Mouse (Mus musculus) colon, adult 2 months (tissue): ENCODE data around the gene Olfr1359. TPM values are rescaled to one million over a fixed set of nuclear protein-coding genes. Genes with fewer than 3 reads are reported as not detected.

Experiments used
- polyA plus RNA-seq: library from polyadenylated mRNA; depleted of rRNA; stranded (reverse); fragments of >200 nt; gene quantifications from 2 replicates; pipeline ENCODE4 v1.2.3, GENCODE M21; 2012; rRNA removed

Gene Olfr1359
- polyA plus RNA-seq = not detected in 2 replicates

DNA sequence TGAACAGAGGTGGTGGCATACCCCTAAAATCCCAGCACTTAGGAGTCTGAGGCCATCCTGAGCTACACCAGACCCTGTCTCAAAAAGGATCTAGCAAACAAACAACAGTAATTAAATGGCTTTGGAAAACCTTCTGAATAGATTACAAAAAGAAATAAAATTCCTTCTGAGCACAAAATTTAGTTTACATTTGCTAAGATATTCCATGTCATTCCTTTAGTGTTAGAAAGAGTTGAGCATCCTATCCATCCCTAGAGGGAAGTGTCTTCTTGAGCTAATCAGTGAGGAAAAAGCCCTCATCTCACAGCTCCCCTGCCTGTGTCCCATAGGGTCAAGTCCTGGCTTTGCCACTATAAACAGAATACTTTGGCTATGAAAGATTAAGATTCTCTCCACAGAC, at the start of gene Olfr1359:
TSS of gene Olfr1359 (plus strand) at position 301 of the 400 bp plus-strand sequence.

DNA sequence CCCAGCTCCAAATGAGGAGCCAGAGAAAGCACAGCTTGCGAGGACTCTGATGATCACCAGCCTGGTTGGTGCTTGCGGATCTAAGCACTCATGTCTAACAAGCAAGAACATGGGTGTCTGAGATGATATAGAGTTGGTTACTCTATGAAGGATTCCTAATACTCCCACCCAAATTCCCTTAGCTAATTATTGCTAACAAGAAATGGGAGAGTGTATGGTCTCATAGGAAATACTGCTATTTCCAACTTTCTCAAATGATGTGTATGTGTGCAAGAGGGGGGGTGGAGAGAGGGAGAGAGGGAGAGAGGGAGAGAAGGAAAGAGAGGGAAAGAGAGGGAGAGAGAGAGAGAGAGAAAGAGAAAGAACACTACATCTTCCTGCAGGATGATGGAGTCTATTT, 34.6 kb upstream of the Olfr1359 start, which contains the start of gene Olfr1361:
TSS of gene Olfr1361 (minus strand) at position 101 of the 400 bp plus-strand sequence.

DNA sequence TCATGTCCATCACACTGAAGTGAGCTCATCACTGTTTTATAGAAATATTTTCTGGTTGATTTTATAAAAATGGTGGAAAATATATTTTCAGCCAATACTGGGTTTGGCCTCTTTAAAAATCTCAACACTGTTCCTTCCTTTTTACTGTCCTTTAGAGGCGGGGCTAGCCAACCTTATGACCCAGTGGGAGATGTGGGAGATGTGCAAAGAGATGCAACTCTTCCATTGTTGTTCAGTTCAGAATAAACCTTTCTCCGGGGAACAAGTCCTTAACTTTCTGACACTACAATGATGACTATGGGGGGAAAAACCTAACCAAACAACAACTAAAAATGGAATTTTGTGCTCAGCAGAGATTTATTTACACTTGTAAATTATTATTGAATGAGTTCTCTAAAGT, 20.6 kb upstream of the Olfr1359 start, which contains the start of gene Olfr1360:
TSS of gene Olfr1360 (minus strand) at position 101 of the 400 bp plus-strand sequence.

DNA sequence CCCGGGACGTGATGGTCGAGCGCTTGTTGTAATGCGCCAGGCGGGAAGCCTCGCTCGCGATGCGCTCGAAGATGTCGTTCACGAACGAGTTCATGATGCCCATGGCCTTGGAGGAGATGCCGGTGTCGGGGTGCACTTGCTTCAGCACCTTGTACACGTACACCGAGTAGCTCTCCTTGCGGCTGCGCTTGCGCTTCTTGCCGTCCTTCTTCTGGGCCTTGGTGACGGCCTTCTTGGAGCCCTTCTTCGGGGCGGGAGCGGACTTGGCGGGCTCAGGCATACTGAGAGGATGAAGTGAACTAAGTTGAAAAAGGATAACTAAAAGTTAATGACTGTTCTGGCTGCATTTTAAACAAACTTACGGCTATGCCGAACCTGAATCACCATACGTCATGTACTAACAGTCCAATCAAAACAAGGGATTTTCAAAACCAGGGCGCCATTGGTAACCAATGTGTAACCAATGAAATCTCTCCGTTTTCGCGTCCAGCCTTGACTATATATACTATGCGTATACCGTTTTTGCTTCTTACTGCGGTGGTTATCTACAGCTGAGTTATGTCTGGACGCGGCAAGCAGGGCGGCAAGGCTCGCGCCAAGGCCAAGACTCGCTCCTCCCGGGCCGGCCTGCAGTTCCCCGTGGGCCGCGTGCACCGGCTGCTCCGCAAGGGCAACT, 18.1 kb downstream of the Olfr1359 start, which contains the start of the genes Hist1h2bl and Hist1h2ai:
TSS of gene Hist1h2bl (minus strand) at position 280 of the 676 bp plus-strand sequence.
TSS of gene Hist1h2ai (plus strand) at position 559 of the 676 bp plus-strand sequence.

DNA sequence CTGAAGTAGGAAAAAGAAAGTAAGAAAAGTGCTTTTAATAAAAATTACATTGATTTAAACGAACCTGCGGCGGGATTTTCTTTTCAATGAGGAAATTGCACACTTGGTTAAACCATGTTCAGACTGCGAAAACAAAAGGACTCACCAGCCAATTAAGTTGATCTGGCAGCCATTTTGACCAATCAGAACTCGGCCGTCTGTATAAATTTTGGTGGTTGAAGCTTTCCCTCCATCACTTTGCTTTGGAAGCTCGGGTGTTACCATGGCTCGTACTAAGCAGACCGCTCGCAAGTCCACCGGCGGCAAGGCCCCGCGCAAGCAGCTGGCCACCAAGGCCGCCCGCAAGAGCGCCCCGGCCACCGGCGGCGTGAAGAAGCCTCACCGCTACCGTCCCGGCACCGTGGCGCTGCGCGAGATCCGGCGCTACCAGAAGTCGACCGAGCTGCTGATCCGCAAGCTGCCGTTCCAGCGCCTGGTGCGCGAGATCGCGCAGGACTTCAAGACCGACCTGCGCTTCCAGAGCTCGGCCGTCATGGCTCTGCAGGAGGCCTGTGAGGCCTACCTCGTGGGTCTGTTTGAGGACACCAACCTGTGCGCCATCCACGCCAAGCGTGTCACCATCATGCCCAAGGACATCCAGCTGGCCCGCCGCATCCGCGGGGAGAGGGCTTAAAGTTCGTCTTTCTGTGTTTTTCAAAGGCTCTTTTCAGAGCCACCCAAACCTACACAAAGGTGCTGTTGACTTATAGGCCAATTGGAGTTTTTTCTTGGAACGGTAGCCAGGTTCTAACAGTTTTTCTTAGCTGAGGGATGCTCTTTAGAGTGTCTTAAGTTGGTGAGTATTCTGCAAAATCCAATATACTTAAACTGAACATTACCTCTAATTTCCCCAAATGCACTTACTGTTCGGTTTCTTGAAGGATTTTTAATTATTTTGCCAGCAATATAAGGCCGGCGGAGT, 19.8 kb downstream of the Olfr1359 start, which contains the start of gene Hist1h3h:
TSS of gene Hist1h3h (plus strand) at position 263 of the 961 bp plus-strand sequence.

DNA sequence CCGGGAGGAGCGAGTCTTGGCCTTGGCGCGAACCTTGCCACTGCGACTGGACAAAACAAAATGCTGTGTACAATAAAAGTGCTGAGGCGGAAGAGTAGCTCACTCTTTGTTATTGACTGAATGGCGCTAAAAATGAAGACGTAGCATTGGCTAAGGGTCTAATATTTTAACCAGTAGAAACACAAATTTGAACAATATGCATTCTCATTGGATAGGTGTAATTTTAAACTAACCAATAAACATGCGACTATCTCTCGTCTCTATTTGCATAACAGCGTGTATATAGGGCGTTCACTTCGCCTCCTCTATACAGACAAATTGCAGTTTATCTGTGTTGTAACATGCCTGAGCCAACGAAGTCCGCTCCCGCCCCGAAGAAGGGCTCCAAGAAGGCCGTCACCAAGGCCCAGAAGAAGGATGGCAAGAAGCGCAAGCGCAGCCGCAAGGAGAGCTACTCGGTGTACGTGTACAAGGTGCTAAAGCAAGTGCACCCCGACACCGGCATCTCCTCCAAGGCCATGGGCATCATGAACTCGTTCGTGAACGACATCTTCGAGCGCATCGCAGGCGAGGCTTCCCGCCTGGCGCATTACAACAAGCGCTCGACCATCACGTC, 24.0 kb downstream of the Olfr1359 start, which contains the start of gene Hist1h2bm:
TSS of gene Hist1h2bm (plus strand) at position 288 of the 616 bp plus-strand sequence.

GRCm38 (mm10) chr13:21734906-21735767, 37.2 kb downstream of the Olfr1359 start, which contains the start of gene Hist1h4j:
TSS of gene Hist1h4j (plus strand) at chr13:21735064.

GRCm38 (mm10) chr13:21750159-21751017, 52.5 kb downstream of the Olfr1359 start, which contains the start of gene Hist1h4k:
TSS of gene Hist1h4k (minus strand) at chr13:21750505.

GRCm38 (mm10) chr13:21753524-21754285, 55.8 kb downstream of the Olfr1359 start, which contains the start of the genes Hist1h2ak and Hist1h2bn:
TSS of gene Hist1h2ak (minus strand) at chr13:21753827.
TSS of gene Hist1h2bn (plus strand) at chr13:21754123.

Other genes starting within 250 kb of the Olfr1359 start
- 5.5 and 6.3 TPM in 2 replicates for gene Zscan26, start 244.4 kb upstream of the Olfr1359 start, polyA plus RNA-seq
- 0.24 and 0.31 TPM in 2 replicates for gene Nkapl, start 229.6 kb upstream of the Olfr1359 start, polyA plus RNA-seq
- gene Zkscan4, start 219.2 kb upstream of the Olfr1359 start, polyA plus RNA-seq = 0.27 and 0.69 TPM in 2 replicates
- not detected in 2 replicates for gene Gm10065, start 218.7 kb upstream of the Olfr1359 start, polyA plus RNA-seq
- gene AK157302, start 202.9 kb upstream of the Olfr1359 start, polyA plus RNA-seq = 0.09 and 0.13 TPM in 2 replicates
- gene Gm11273, start 196.7 kb upstream of the Olfr1359 start, polyA plus RNA-seq = 18.9 and 28.5 TPM in 2 replicates
- 0.98 and 1.7 TPM in 2 replicates for gene Zkscan8, start 167.0 kb upstream of the Olfr1359 start, polyA plus RNA-seq
- not detected in 2 replicates for gene Olfr1366, start 155.3 kb upstream of the Olfr1359 start, polyA plus RNA-seq
- not detected in 2 replicates for gene Olfr1535, start 138.2 kb upstream of the Olfr1359 start, polyA plus RNA-seq
- gene Olfr1364, start 116.4 kb upstream of the Olfr1359 start, polyA plus RNA-seq = not detected in 2 replicates
- gene Olfr1362, start 84.1 kb upstream of the Olfr1359 start, polyA plus RNA-seq = not detected in 2 replicates
- not detected in 2 replicates for gene Olfr11, start 55.6 kb upstream of the Olfr1359 start, polyA plus RNA-seq
- not detected in 2 replicates for gene Olfr1361, start 34.7 kb upstream of the Olfr1359 start, polyA plus RNA-seq
- not detected in 2 replicates for gene Olfr1360, start 20.7 kb upstream of the Olfr1359 start, polyA plus RNA-seq
- gene Hist1h2bl, start 18.0 kb downstream of the Olfr1359 start, polyA plus RNA-seq = 11.8 and 13.4 TPM in 2 replicates
- gene Hist1h2ai, start 18.3 kb downstream of the Olfr1359 start, polyA plus RNA-seq = 41.0 and 55.3 TPM in 2 replicates
- gene Hist1h3h, start 19.5 kb downstream of the Olfr1359 start, polyA plus RNA-seq = 40.1 and 49.5 TPM in 2 replicates
- 4.6 and 5.2 TPM in 2 replicates for gene Hist1h2bm, start 23.9 kb downstream of the Olfr1359 start, polyA plus RNA-seq
- 5.3 and 7.1 TPM in 2 replicates for gene Hist1h4j, start 37.0 kb downstream of the Olfr1359 start, polyA plus RNA-seq
- gene Hist1h4k, start 52.4 kb downstream of the Olfr1359 start, polyA plus RNA-seq = 39.5 and 42.9 TPM in 2 replicates
- gene Hist1h2ak, start 55.7 kb downstream of the Olfr1359 start, polyA plus RNA-seq = 30.4 and 31.0 TPM in 2 replicates
- 12.9 and 14.9 TPM in 2 replicates for gene Hist1h2bn, start 56.0 kb downstream of the Olfr1359 start, polyA plus RNA-seq
- gene Hist1h1b, start 82.5 kb downstream of the Olfr1359 start, polyA plus RNA-seq = 1.4 and 1.5 TPM in 2 replicates
- gene Hist1h3i, start 85.3 kb downstream of the Olfr1359 start, polyA plus RNA-seq = 48.3 and 58.4 TPM in 2 replicates
- 15.5 and 20.4 TPM in 2 replicates for gene Hist1h2an, start 89.1 kb downstream of the Olfr1359 start, polyA plus RNA-seq
- gene Hist1h2bp, start 89.3 kb downstream of the Olfr1359 start, polyA plus RNA-seq = 0.66 and 3.2 TPM in 2 replicates
- 37.1 and 59.1 TPM in 2 replicates for gene Hist1h2bq, start 112.1 kb downstream of the Olfr1359 start, polyA plus RNA-seq
- gene Hist1h2ao, start 112.4 kb downstream of the Olfr1359 start, polyA plus RNA-seq = not detected in 2 replicates
- gene Hist1h4m, start 113.6 kb downstream of the Olfr1359 start, polyA plus RNA-seq = not detected in 2 replicates
- gene Hist1h4n, start 134.1 kb downstream of the Olfr1359 start, polyA plus RNA-seq = 47.6 and 53.6 TPM in 2 replicates
- gene Hist1h2ap, start 135.4 kb downstream of the Olfr1359 start, polyA plus RNA-seq = 577 and 675 TPM in 2 replicates
- gene Hist1h2br, start 135.6 kb downstream of the Olfr1359 start, polyA plus RNA-seq = 32.1 and 54.0 TPM in 2 replicates
- 0.06 and 0.16 TPM in 2 replicates for gene Zfp184, start 247.0 kb downstream of the Olfr1359 start, polyA plus RNA-seq